Mouse (Mus musculus) monocyte, adult 2 months (primary cell): ENCODE results near the gene Myo1c.
"Not testable (repeated sequence)": the region's sequence is repeated elsewhere in the genome, so short reads cannot be mapped to it uniquely, and the experiment has no call there.

Source experiments
- DNase-seq, 2 experiments: peaks; one replicate each; pipeline ENCODE4 v3.0.0; 2022; ENCODE audit warnings: low spot score in 2 of 2, low read depth in 1 of 2

The Myo1c gene

DNA sequence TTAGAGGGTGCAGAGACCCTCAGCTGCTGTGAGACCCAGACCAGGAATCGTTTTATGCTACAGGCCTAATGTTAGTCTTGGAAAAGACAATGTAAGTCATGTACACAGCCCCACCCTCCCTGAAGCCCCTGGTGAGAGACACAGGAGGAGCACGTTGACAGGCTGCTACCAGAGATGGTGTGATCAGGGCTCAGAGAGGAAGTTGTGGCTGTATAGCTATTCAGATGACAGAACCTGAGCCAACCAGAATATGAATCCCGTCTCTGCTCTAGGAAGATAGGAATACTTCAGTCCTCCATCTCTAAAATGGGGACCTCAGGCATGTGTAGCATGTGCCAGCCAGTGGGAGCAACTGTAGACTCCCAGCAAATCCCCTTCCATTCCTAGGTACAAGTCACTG is 18.3 kb downstream of the Myo1c start:
- DNase-seq, result no peak

DNA sequence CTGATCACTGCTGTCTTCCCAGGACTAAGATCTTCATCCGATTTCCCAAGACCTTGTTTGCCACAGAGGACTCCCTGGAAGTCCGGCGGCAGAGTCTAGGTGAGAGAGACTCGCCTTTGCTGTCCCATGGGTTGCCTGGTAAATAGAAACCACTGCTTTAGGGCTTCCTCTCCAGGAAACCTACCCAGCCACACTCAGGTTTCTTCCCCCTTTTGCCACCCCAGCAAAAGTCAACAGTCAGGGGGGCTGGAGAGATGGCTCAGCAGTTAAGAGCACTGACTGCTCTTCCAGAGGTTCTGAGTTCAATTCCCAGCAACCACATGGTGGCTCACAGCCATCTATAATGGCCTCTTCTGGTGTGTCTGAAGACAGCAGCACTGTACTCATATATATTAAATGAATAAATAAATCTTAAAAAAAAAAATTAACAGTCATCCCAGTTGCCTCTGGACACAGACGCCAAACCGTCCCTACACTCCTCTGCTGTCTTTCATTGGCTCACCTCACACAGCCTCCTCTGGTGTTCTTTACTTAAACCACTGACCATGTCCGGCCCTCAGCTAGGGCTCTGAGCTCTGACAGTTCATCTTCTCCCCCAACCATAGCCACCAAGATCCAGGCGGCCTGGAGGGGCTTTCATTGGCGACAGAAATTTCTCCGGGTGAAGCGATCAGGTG is 19.0 kb downstream of the Myo1c start:
- no peak for DNase-seq

DNA sequence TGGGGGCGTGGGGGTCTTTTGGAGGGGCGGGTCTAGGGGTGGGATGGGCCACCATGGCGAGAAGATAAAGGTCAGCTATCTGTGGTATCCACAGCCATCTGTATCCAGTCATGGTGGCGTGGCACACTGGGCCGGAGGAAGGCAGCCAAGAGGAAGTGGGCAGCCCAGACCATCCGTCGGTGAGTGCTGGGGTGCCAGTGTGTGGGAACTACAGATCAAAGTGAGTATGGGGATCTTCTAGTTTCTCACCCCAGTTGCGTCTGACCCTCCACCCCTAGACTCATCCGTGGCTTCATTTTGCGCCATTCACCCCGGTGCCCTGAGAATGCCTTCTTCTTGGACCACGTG is 19.5 kb downstream of the Myo1c start:
- DNase-seq, result no peak

DNA sequence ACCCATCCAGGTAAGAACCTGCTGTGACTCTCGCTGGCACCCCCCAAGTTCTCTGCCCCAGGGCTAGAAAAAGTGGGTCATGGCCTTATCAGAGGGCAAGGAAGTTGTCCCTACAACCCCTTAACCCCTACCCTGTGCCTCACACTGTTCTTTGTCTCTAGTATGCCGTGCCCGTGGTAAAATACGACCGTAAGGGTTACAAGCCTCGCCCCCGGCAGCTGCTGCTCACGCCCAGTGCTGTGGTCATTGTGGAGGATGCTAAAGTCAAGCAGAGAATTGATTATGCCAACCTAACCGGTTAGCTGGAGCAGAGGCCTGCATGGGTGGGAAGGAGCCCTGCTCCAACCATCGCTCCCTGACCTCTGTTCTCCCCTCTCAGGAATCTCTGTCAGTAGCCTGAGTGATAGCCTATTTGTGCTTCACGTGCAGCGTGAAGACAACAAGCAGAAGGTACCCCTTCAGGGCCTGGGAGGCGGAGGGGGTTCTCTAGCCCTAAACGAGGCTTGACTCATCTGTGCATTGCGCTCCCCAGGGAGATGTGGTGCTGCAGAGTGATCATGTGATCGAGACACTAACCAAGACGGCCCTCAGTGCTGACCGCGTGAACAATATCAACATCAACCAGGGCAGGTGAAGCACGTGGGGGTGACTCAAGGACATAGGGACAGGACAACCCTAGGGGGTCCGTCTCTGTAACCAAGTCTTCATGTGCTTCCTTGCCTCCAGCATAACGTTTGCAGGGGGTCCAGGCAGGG is 21.3 kb downstream of the Myo1c start:
- no peak for DNase-seq

DNA sequence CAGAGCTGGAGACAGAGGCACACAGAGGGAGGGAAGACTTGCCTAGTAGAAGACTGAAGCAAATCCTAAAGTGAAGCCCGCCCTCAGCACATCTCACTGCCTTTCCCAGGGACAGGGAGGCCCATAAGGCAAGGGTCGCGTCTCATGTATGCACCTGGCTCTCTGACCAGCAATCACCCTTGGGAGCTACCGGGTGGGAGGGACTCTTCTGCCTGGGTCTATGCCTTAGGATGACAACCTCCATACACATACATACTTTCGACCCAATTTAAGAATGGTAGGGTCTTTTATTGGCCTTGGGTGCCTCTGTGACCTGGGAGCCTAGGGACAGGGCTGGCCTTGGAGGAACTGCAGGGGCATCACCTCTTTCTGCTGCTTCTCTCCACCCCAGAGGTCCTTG is 23.1 kb downstream of the Myo1c start:
- DNase-seq, result no peak

DNA sequence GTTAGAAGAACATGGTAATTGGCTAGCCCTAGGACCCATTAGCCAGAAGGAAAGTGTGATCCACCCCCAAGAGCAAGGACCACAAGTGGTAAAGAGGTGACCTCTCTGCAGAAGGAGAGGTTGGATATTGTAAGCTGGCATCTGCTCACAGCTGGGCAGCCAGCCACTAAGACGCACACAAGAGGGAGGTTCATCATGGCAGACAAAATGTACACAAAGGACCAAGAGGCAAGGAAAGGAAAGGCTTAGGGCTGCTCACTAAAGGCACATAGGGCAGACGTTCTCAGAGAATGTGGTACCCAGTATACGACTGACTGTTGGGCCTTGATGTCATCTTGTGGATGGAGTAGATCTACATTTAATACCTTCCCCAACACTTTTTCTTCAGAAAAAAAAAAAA is 24.6 kb downstream of the Myo1c start:
- no peak for DNase-seq

DNA sequence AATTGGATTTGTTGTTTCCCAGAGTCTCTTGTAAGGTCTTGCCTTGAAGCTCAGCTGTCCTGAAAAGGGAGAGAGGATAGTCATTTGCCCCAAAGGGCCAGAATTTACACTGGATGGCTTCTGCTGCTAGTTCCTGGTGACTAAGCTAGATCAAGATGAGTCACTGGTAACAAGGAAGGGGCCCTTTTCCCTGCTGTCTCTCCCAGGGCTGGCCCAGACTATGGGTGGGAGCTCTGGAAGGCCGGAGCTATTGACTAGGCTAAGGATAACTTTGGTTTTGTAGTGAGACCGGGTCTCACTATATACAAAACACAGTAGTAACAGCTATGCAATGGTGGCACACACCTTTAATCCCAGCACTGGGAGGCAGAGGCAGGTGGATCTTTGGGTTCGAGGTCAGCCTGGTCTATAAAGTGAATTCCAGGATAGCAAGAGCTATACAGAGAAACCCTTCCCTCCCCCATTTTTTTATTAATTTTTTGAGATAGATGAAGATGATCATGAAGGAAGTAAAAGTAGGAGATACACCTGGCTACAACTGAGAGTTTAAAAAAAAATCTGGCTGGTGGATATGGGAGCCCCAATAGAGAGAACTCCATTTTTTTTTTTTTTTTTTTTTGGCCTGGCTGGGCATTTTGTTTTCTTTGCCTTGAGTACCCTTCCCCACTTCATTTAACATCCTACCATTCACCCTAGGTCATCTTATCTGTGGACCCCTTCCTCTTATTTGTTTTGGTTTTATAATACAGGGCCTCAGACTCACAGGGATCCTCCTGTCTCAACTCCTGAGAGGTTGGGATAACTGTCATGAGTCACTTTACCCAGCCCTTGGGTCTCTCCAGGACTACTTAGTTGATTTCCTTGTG is 27.8 kb downstream of the Myo1c start:
- DNase-seq, result no peak

DNA sequence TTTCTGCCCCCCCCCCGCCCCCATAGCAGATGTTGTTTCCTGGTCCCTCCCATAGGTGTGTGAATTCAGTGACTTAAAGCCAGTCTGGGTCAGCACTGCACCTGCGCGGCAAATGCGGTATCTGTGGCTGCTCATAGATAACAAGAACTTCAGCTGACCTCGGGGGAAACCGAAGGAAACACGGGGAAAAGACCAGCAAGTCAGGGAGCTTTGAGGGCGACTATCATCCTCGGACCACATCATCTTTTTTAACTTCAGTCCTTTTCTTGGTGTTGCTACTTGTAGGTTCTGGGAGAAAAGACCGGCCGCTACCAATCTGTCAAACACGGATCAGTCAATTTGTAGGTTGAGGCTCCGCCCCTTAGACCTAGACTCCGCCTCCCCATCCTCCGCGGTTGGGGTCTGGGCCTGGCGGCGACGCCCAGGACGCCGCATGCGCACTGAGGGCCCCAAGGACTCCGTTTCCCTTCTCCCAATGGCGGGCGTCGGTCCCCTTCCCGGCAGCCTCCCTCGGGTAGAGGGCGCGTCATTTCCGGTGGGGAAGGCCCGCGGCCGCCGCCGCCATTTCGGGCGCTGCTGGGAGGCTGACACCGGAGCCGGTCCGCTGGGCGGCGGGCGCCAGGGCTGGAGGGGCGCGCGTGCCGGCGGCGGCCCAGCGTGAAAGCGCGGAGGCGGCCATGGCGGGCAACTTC is 28.6 kb downstream of the Myo1c start, which contains the start of gene Crk:
Crk (plus strand) TSS at position 513 of the 692 bp plus-strand sequence.
- DNase-seq, result peak; percentile 98

DNA sequence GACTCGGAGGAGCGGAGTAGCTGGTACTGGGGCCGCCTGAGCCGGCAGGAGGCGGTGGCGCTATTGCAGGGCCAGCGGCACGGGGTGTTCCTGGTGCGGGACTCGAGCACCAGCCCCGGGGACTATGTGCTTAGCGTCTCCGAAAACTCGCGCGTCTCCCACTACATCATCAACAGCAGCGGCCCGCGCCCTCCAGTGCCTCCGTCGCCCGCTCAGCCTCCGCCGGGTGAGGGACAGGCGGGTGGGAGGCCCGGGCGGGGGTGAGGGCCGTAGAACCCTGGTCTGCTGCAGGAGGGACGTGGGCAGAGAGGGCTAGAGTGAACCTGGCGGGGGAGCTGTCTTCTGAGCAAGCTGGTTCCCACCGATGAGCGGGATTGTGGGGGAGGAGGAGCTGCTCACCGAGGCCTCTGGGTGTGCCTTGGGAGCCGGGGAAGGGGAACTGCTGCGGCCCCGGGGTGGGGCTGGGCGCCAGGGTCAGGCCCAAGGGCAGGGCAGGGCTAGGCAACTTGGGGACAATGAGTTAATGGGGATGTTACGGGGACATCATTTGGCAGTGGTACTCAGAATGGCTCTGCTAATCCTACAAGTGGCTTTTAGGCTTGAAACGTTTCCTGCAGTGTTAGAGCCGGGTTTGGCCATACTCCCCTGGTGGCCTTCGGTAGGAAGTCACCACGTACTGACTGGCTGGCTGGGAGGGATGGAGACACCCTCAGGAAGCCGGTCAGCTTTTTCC is 29.3 kb downstream of the Myo1c start:
- DNase-seq, result peak; percentile 64 to 79

DNA sequence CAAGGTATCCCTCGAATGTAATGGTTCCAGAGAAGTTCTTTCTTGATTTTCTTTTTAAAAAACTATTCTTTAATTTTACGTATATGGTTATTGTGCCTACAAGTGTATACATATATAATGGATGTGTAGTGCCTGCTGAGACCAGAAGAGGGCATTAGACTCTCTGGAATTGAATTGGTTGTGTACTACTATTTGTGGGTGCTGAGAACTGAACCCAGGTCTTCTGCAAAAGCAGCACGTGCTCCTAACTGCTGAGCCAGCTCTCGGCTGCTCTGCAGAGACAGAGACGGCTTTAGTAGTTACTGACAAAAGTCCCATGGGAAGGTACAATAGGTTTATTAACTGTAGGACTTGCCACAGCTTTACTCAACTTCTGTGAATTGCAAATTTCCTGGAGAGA is 34.2 kb downstream of the Myo1c start:
- DNase-seq, result no peak

DNA sequence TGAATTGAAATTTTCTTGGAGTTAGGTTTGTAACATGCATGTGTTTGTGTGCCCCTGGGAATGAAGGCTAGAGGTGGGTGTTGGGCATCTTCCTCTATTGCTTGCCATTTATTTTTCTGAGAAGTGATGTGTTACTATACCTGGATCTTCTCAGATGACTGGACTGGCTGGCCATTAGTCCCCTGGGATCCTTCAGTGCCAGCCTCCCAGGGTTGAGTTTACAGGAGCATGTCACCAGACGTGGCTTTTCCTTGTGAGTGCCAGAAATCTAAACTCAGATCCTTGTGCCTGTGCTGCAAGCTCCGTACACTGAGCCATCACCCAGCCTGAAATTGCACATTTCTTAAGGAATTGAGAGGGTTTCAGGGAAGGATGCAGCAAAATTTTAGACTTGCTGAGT is 34.7 kb downstream of the Myo1c start:
- DNase-seq, result no peak

DNA sequence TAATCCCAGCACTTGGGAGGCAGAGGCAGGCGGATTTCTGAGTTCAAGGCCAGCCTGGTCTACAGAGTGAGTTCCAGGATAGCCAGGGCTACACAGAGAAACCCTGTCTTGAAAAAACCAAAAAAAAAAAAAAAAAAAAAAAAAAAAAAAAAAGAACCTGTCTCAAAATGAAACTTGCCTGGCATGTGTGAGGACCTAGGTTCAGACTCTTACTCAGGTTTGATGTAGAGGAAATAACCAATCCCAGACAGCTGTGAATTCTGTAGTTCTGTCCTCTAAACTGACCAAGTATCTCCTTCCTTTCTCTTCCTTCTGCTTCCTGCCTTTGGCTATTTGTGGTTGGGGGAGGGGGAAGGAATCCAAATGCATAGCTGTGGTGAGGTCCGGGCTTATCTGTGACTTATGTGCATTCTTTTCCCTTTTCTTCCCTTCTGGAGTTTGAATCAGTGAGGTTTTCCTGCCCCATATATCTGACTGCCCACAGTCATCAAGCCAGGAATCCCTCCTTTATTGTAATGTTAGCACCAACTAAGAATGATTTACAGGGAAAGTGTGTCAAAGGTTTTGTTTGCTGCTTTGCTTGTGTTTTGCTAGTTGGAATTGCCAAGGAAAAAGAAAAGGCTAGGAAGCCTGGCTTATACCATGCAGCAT is 37.2 kb downstream of the Myo1c start:
- no peak for DNase-seq

DNA sequence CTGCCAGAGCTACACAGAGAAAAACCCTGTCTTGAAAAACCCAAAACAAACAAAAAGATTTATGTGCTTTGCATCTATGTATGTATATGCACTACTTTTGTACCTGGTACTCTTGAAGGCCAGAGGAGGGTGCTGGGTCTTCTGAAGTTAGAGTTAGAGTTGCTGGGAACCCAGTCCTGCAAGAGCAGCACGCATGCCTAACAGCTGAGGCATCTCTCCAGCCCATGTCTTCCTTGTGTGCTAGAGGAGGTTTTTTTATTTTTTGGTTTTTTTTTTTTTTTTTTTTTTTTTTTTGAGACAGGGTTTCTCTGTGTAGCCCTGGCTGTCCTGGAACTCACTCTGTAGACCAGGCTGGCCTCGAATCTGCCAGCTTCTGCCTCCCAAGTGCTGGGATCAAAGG is 37.8 kb downstream of the Myo1c start:
- no peak for DNase-seq

DNA sequence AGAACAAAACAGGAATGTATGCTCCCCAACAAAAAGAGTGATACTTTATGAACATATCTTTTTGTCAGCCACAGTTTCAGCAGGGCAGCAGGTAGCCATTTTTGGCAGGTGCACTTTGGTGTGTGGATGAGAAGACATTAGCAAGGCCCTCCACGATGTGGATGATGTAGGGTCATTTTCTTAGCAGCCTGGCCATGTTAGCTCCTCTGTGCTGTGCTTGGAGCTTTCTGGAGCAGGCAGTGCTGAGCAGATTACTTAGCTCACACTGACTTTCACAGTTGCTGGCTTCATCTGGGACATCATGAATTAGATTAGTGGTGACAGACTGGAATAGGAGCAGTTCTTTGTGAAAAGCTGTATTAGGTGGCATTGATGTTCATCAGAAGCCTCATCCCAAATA is 39.7 kb downstream of the Myo1c start:
- DNase-seq, result no peak

DNA sequence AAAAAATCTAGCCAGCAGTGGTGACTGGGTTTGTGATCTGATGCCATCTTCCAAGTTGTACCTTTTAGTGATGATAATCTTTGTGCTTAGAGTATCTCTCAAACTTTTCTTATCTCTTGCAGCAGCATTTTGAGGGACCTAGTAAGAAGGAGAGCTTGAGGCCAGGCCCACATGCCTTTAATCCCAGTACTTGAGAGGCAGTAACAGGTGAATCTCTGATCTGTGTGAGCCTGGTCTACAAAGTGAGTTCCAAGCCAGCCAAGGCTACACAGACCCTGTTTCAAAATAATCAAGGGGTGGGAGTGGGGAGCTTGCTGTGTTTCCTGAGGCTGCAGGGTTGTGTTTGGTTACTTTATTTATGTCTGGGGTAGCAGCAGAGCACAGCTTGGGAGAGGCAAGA is 40.7 kb downstream of the Myo1c start:
- no peak for DNase-seq

DNA sequence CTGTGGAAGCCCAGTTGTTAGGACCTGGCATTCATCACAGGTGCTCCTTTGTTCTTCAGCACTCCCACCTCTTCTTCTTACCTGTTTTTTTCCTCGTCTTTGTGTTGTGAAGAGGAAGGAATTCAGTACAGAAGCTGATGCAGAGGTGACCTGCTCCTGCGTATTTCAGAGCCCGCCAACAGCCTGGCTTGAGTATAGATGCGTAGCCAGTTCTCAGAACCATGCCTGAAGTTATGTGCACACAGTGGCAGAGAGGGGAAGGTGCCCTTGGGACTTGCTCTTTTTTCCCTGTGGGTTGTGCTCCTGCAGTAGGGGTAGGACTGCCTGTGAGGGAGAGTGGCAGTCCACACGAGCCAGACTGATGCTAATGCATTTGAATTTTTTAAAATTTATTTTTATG is 43.3 kb downstream of the Myo1c start:
- no peak for DNase-seq

DNA sequence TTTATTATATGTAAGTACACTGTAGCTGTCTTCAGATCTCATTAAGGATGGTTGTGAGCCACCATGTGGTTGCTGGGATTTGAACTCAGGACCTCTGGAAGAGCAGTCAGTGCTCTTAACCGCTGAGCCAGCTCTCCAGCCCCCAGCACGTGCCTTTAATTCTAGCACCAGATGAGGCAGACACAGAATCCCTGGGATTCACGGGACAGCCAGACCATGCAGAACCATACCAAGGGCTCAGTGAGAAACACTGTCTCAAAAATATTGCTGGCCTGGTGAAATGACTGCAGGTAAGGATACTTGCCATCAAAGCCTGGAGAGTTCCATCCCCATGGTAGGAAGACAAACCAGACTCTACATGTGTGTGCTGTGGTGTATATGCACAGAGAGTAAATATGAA is 47.2 kb downstream of the Myo1c start:
- not testable (repeated sequence) for DNase-seq

DNA sequence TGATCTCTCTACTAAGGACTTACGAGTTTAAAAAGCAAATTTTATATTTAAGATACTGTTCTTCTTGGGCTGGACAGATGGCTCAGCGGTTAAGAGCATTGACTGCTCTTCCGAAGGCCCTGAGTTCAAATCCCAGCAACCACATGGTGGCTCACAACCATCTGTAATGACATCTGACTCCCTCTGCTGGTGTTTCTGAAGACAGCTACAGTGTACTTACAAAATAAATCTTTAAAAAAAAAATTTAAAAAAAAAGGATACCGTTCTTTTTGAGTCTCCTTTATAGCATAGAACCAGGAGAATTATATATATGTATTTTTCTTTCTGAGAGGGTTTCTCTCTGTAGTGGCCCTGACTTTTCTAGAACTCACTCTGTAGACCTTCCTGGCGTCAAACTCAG is 50.3 kb downstream of the Myo1c start:
- no peak for DNase-seq

DNA sequence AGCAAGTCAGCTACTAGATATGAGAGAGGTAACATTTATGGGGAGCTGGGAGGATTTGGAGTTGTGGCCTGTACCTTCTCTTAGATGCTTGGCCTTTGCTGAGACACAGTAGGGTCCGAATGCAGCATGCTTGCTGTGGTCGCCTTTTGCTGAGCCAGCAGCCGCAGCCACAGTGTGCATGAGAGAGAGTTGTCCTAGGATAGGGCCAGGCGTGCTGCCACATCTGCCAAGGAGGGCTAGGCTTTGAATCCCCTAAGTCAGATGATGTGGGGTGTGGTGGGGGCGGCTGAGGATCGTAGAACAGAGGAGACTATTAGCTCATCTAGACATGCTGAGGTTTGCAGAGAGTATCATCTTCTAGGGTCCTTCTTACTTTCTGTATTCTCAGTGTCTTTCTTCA is 52.5 kb downstream of the Myo1c start:
- DNase-seq, result no peak

DNA sequence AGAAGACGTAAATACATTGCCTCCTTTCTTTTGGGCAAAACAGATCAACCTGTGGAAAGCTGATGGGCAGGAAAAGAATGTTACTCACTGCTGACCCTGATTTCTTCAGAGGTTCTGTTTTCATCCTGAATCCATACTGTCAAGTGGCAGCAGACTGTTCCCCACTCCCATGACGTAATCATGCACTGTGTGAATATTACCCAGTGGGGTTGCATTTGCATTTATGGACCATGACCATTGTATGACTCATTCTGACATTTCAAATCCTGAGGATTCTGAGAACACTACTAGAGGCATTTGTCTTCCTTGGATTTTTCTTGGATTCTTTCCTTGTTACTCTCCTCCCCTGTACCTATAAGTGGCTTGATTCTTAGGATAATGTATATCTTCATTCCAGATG is 53.4 kb downstream of the Myo1c start:
- DNase-seq, result no peak
